Mouse (Mus musculus): ENCODE results near the gene Hnrnpd. TPM values are rescaled to one million over a fixed set of nuclear protein-coding genes. Genes with fewer than 3 reads are reported as not detected.

Hnrnpd gene
- polyA plus RNA-seq, 1 experiment from 2014 or later, result 152 TPM

GRCm38 (mm10) chr5:99977516-99978301, 1.0 kb downstream of the Hnrnpd start:
- peaks cover 27% of the 10 kb centered on the region for H3K4me1 ChIP-seq (replicated peaks; ENCODE audit: control insufficient read depth, insufficient read depth, low read length)
- no peaks in the 10 kb centered on the region for H3K9me3 ChIP-seq (ENCODE audit: control insufficient read depth, low read length)
- under 1% methylated on average over 46 of the region's 50 CpGs for WGBS
- no peaks in the 10 kb centered on the region for H3K27me3 ChIP-seq (replicated peaks; ENCODE audit: control insufficient read depth, insufficient read depth, low read length)
- no peaks in the 10 kb centered on the region for H3K36me3 ChIP-seq (ENCODE audit: control insufficient read depth, insufficient read depth, low read length)
- DNase-seq (ENCODE audit: low spot score) (peak; percentile 83), ATAC-seq (replicated peaks; ENCODE audit: low FRiP score) (peak; percentile 63)
- peak overlapping the region; percentile 99 for H3K27ac ChIP-seq (ENCODE audit: low read depth, low read length)
- peak overlapping the region; percentile 97 for H3K9ac ChIP-seq (ENCODE audit: low read depth, low read length)
- H3K4me3 ChIP-seq (ENCODE audit: low read depth, low read length), result peak overlapping the region; percentile 86
- H3K4me2 ChIP-seq, result peak overlapping the region; percentile 84

DNA sequence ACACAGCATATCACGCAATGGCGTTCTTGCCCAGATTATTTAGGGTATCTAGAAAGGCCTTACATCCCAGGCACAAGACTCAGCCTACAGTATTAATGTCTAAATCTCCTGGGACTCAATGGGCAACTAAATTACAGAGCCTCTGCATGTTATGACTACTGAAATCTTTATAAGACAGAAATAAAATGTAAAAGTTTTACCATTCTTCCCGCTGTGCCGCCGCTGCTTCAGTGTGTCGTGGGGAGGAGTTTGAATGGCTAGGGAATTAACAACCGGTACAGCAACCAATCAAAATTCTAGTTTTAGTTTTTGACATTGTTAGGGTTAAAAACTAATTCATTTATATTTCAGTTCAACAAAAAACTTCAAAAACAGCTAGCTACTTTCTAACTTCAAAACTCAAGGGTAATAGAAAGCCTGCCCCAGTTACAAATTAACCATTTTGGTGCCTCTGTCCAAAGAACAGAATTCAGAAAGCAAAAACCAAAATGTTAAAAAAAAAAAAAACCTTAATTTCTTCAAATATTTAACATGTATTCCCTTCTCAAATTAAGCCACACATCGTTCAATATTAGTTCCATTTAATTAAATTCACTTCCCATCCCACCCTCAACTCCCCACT, 2.3 kb downstream of the Hnrnpd start:
- Histone ChIP-seq H3K4me1 (replicated peaks; ENCODE audit: control insufficient read depth, insufficient read depth, low read length) (peaks cover 27% of the 10 kb centered on the region), H3K9ac (ENCODE audit: low read depth, low read length) (peak overlapping the region; percentile 97), H3K27ac (ENCODE audit: low read depth, low read length) (no peak overlapping the region), H3K36me3 (ENCODE audit: control insufficient read depth, insufficient read depth, low read length) (no peaks in the 10 kb centered on the region), H3K4me3 (ENCODE audit: low read depth, low read length) (peak overlapping the region; percentile 86), H3K27me3 (replicated peaks; ENCODE audit: control insufficient read depth, insufficient read depth, low read length) (no peaks in the 10 kb centered on the region), H3K9me3 (ENCODE audit: control insufficient read depth, low read length) (no peaks in the 10 kb centered on the region), H3K4me2 (peak overlapping the region; percentile 84)
- ATAC-seq (replicated peaks; ENCODE audit: low FRiP score) (no peak), DNase-seq (ENCODE audit: low spot score) (no peak)
- WGBS, result 15% methylated on average over 8 of the region's 8 CpGs

- peaks cover 29% of the 10 kb centered on the region for H3K4me1 ChIP-seq (replicated peaks; ENCODE audit: control insufficient read depth, insufficient read depth, low read length)
- ATAC-seq (replicated peaks; ENCODE audit: low FRiP score) (no peak), DNase-seq (ENCODE audit: low spot score) (no peak)
- H3K4me2 ChIP-seq, result peak overlapping the region; percentile 84
- no peaks in the 10 kb centered on the region for H3K27me3 ChIP-seq (replicated peaks; ENCODE audit: control insufficient read depth, insufficient read depth, low read length)
- no peak overlapping the region for H3K9ac ChIP-seq (ENCODE audit: low read depth, low read length)
- 67% methylated on average over 1 of the region's 1 CpGs for WGBS
- H3K9me3 ChIP-seq (ENCODE audit: control insufficient read depth, low read length), result no peaks in the 10 kb centered on the region
- peak overlapping the region; percentile 33 for H3K4me3 ChIP-seq (ENCODE audit: low read depth, low read length)
- H3K27ac ChIP-seq (ENCODE audit: low read depth, low read length), result no peak overlapping the region
- peaks cover 1% of the 10 kb centered on the region; the same call in 1 of the 2 replicates for H3K36me3 ChIP-seq (ENCODE audit: control insufficient read depth, insufficient read depth, low read length)
Observed at GRCm38 (mm10) chr5:99975776-99976175, 3.0 kb downstream of the Hnrnpd start.

- Histone ChIP-seq H3K4me3 (ENCODE audit: low read depth, low read length) (peak overlapping the region; percentile 32), H3K4me1 (replicated peaks; ENCODE audit: control insufficient read depth, insufficient read depth, low read length) (peaks cover 34% of the 10 kb centered on the region), H3K27me3 (replicated peaks; ENCODE audit: control insufficient read depth, insufficient read depth, low read length) (no peaks in the 10 kb centered on the region), H3K9ac (ENCODE audit: low read depth, low read length) (no peak overlapping the region), H3K9me3 (ENCODE audit: control insufficient read depth, low read length) (no peaks in the 10 kb centered on the region), H3K4me2 (peak overlapping the region; percentile 84), H3K27ac (ENCODE audit: low read depth, low read length) (no peak overlapping the region), H3K36me3 (ENCODE audit: control insufficient read depth, insufficient read depth, low read length) (peaks cover 6% of the 10 kb centered on the region)
- ATAC-seq (replicated peaks; ENCODE audit: low FRiP score) (no peak), DNase-seq (ENCODE audit: low spot score) (no peak)
- 63% methylated on average over 4 of the region's 4 CpGs for WGBS
Observed at GRCm38 (mm10) chr5:99975061-99975460, 3.7 kb downstream of the Hnrnpd start.

DNA sequence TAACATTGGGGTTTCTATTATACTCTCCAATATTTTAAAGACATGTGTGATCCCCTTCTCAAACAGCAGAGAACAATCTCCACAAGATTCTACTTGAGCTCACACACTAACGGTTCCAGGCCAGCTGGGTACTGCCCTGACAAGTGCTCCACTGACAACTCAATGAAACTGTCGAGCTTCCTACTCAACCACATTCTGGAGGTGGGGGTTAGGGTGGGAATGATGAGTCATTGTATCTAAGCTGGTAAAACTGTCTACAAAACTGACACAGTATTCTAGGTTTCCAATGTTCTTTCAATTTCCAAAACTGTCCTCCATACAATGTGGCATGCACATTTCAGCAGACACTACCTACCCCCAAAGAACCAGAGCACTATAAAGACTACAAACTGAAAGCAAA, 4.8 kb downstream of the Hnrnpd start:
- peaks cover 9% of the 10 kb centered on the region for H3K36me3 ChIP-seq (ENCODE audit: control insufficient read depth, insufficient read depth, low read length)
- no peaks in the 10 kb centered on the region for H3K9me3 ChIP-seq (ENCODE audit: control insufficient read depth, low read length)
- peak overlapping the region; percentile 84 for H3K4me2 ChIP-seq
- peaks cover 37% of the 10 kb centered on the region for H3K4me1 ChIP-seq (replicated peaks; ENCODE audit: control insufficient read depth, insufficient read depth, low read length)
- WGBS, result 13% methylated on average over 2 of the region's 2 CpGs
- H3K27ac ChIP-seq (ENCODE audit: low read depth, low read length), result no peak overlapping the region; the same call in 1 of the 2 replicates
- ATAC-seq (replicated peaks; ENCODE audit: low FRiP score) (no peak), DNase-seq (ENCODE audit: low spot score) (no peak)
- H3K4me3 ChIP-seq (ENCODE audit: low read depth, low read length), result peak overlapping the region; percentile 17; the same call in 1 of the 2 replicates
- no peaks in the 10 kb centered on the region for H3K27me3 ChIP-seq (replicated peaks; ENCODE audit: control insufficient read depth, insufficient read depth, low read length)
- no peak overlapping the region for H3K9ac ChIP-seq (ENCODE audit: low read depth, low read length)

DNA sequence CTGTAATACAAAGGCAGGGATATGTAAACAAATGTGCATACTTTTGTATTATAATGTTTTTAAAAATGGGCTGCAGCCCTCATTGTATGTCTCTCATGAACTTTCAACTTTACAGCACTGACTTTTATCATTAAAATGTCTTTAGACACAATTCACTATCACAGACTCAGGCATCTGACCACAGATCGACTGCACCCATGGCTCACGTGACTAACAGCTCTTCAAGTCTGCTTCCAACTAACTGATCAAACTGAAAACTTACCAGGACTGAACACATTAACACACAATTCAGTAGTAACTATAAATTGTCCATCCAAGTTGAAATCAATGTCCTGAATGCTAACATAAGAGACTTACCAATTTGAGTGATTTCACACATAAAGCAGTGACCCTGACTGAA, 18.8 kb downstream of the Hnrnpd start:
- Histone ChIP-seq H3K9me3 (ENCODE audit: control insufficient read depth, low read length) (no peaks in the 10 kb centered on the region), H3K4me3 (ENCODE audit: low read depth, low read length) (no peak overlapping the region), H3K4me1 (replicated peaks; ENCODE audit: control insufficient read depth, insufficient read depth, low read length) (no peaks in the 10 kb centered on the region), H3K4me2 (no peak overlapping the region), H3K36me3 (ENCODE audit: control insufficient read depth, insufficient read depth, low read length) (peaks cover 33% of the 10 kb centered on the region), H3K27me3 (replicated peaks; ENCODE audit: control insufficient read depth, insufficient read depth, low read length) (no peaks in the 10 kb centered on the region), H3K27ac (ENCODE audit: low read depth, low read length) (no peak overlapping the region), H3K9ac (ENCODE audit: low read depth, low read length) (no peak overlapping the region)
- ATAC-seq (replicated peaks; ENCODE audit: low FRiP score) (no peak), DNase-seq (ENCODE audit: low spot score) (no peak)
- 82% methylated on average over 2 of the region's 2 CpGs for WGBS

- Histone ChIP-seq H3K4me2 (no peak overlapping the region), H3K36me3 (ENCODE audit: control insufficient read depth, insufficient read depth, low read length) (peaks cover 31% of the 10 kb centered on the region), H3K9me3 (ENCODE audit: control insufficient read depth, low read length) (no peaks in the 10 kb centered on the region), H3K9ac (ENCODE audit: low read depth, low read length) (no peak overlapping the region), H3K4me1 (replicated peaks; ENCODE audit: control insufficient read depth, insufficient read depth, low read length) (no peaks in the 10 kb centered on the region), H3K27ac (ENCODE audit: low read depth, low read length) (no peak overlapping the region), H3K27me3 (replicated peaks; ENCODE audit: control insufficient read depth, insufficient read depth, low read length) (no peaks in the 10 kb centered on the region), H3K4me3 (ENCODE audit: low read depth, low read length) (no peak overlapping the region)
- WGBS, result 85% methylated on average over 2 of the region's 2 CpGs
- no peak for DNase-seq (ENCODE audit: low spot score)
- ATAC-seq (replicated peaks; ENCODE audit: low FRiP score), result no peak
Observed at GRCm38 (mm10) chr5:99959236-99959936, 19.4 kb downstream of the Hnrnpd start.

GRCm38 (mm10) chr5:99958666-99959065, 20.1 kb downstream of the Hnrnpd start:
- Histone ChIP-seq H3K36me3 (ENCODE audit: control insufficient read depth, insufficient read depth, low read length) (peaks cover 24% of the 10 kb centered on the region), H3K9me3 (ENCODE audit: control insufficient read depth, low read length) (no peaks in the 10 kb centered on the region), H3K4me1 (replicated peaks; ENCODE audit: control insufficient read depth, insufficient read depth, low read length) (no peaks in the 10 kb centered on the region), H3K9ac (ENCODE audit: low read depth, low read length) (no peak overlapping the region), H3K4me3 (ENCODE audit: low read depth, low read length) (no peak overlapping the region), H3K27me3 (replicated peaks; ENCODE audit: control insufficient read depth, insufficient read depth, low read length) (no peaks in the 10 kb centered on the region), H3K4me2 (no peak overlapping the region), H3K27ac (ENCODE audit: low read depth, low read length) (no peak overlapping the region)
- ATAC-seq (replicated peaks; ENCODE audit: low FRiP score) (no peak), DNase-seq (ENCODE audit: low spot score) (no peak)
- WGBS, result 89% methylated on average over 1 of the region's 1 CpGs

Measured in liver, embryonic 11.5 days (tissue).